Mouse (Mus musculus): ENCODE results near the gene Prkar1a.
A peak's percentile ranks its signal among the peaks of the same experiment; 100 is the strongest.
"Not testable (repeated sequence)": the region's sequence is repeated elsewhere in the genome, so short reads cannot be mapped to it uniquely, and the experiment has no call there.

The Prkar1a gene

GRCm38 (mm10) chr11:109641498-109642222 is 7.5 kb upstream of the Prkar1a start:
- no peak for DNase-seq (ENCODE audit: low spot score in 2 of 2)

GRCm38 (mm10) chr11:109648510-109648909 is 695 bp upstream of the Prkar1a start:
- no peak for DNase-seq (ENCODE audit: low spot score in 2 of 2)

- peak; percentile 53 to 75 for DNase-seq (ENCODE audit: low spot score in 2 of 2)
Measured at GRCm38 (mm10) chr11:109649975-109650701, 933 bp downstream of the Prkar1a start.

- DNase-seq (ENCODE audit: low spot score in 2 of 2) = peak; percentile 85 to 87
Measured at GRCm38 (mm10) chr11:109650788-109651565, 1.8 kb downstream of the Prkar1a start.

- DNase-seq (ENCODE audit: low spot score in 2 of 2) = no peak
Measured at GRCm38 (mm10) chr11:109651566-109652024, 2.4 kb downstream of the Prkar1a start.

- DNase-seq (ENCODE audit: low spot score in 2 of 2) = no peak
Measured at GRCm38 (mm10) chr11:109652505-109652904, 3.3 kb downstream of the Prkar1a start.

GRCm38 (mm10) chr11:109653201-109653600 is 4.0 kb downstream of the Prkar1a start:
- DNase-seq (ENCODE audit: low spot score in 2 of 2) = no peak

- DNase-seq (ENCODE audit: low spot score in 2 of 2) = no peak
Measured at GRCm38 (mm10) chr11:109654581-109654980, 5.4 kb downstream of the Prkar1a start.

- no peak for DNase-seq (ENCODE audit: low spot score in 2 of 2)
Measured at GRCm38 (mm10) chr11:109656232-109656631, 7.0 kb downstream of the Prkar1a start.

GRCm38 (mm10) chr11:109660526-109660925 is 11.3 kb downstream of the Prkar1a start:
- not testable (repeated sequence) for DNase-seq (ENCODE audit: low spot score in 2 of 2)

GRCm38 (mm10) chr11:109664293-109664692 is 15.1 kb downstream of the Prkar1a start:
- no peak for DNase-seq (ENCODE audit: low spot score in 2 of 2)

GRCm38 (mm10) chr11:109665424-109665823 is 16.2 kb downstream of the Prkar1a start:
- no peak for DNase-seq (ENCODE audit: low spot score in 2 of 2)

- no peak for DNase-seq (ENCODE audit: low spot score in 2 of 2)
Measured at GRCm38 (mm10) chr11:109666411-109666810, 17.2 kb downstream of the Prkar1a start.

- DNase-seq (ENCODE audit: low spot score in 2 of 2) = no peak
Measured at GRCm38 (mm10) chr11:109667371-109667770, 18.2 kb downstream of the Prkar1a start.

GRCm38 (mm10) chr11:109668115-109668725 is 19.0 kb downstream of the Prkar1a start:
- DNase-seq (ENCODE audit: low spot score in 2 of 2) = no peak

GRCm38 (mm10) chr11:109669149-109669708 is 20.0 kb downstream of the Prkar1a start:
- DNase-seq (ENCODE audit: low spot score in 2 of 2) = no peak

GRCm38 (mm10) chr11:109670026-109670916 is 21.1 kb downstream of the Prkar1a start:
- DNase-seq (ENCODE audit: low spot score in 2 of 2) = no peak

GRCm38 (mm10) chr11:109671136-109672020 is 22.2 kb downstream of the Prkar1a start:
- DNase-seq (ENCODE audit: low spot score in 2 of 2) = no peak

- DNase-seq (ENCODE audit: low spot score in 2 of 2) = no peak
Measured at GRCm38 (mm10) chr11:109672021-109672324, 22.8 kb downstream of the Prkar1a start.

- no peak for DNase-seq (ENCODE audit: low spot score in 2 of 2)
Measured at GRCm38 (mm10) chr11:109672396-109672795, 23.2 kb downstream of the Prkar1a start.

Data from frontal cortex, postnatal 25 days (tissue).